Mouse (Mus musculus) G1E-ER4 (cell line): Measurements from ENCODE around the gene Map3k12. TPM values are rescaled to one million over a fixed set of nuclear protein-coding genes. Genes with fewer than 3 reads are reported as not detected.

ENCODE experiments used
- GATA1 ChIP-seq: IDR thresholded peaks from one replicate; pipeline ENCODE4 v1.8.0; 2012; ENCODE audit warnings: low read length, inconsistent platforms
- polyA plus RNA-seq: library from polyadenylated mRNA; stranded (reverse); fragments of >175 nt; gene quantifications from 2 replicates; pipeline ENCODE4 v1.2.3, GENCODE M21; 2012

Map3k12 gene
- 1.2 and 1.3 TPM in 2 replicates for polyA plus RNA-seq

DNA sequence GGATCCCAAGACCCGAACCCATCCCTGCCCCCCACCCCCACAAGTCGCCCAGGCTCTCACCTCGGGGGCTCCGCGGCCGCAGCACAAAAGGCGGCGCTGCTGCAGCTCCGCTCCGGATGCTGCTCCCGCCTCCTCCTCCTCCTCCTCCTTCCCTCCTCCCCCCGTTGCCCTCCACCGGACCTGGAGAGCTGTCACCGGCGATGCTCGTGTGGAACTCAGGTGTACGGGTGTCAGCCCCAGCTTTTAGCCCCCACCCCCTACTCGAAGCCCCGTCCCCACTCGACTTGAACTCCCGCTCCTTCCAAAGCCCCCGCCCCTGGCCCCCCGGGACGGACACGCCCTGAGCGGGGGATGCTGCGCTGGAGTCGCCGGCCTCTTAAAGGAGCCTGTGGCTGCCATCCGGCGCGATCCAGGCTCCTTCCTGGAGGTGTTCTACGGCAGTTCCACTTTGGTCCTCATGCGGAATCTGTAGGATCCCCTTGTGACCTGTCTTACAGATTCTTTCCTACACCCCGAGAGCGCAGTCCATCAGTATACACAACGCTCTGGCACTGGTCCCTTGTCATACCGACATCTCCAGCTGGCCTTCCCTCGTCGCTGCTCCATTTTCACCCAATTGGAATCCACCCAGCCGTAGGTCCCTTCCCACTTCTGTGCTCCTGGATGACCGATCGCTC lies at the start of gene Map3k12:
Map3k12 (minus strand) TSS at position 337 of the 677 bp plus-strand sequence.
- TF ChIP-seq GATA1: no peak

DNA sequence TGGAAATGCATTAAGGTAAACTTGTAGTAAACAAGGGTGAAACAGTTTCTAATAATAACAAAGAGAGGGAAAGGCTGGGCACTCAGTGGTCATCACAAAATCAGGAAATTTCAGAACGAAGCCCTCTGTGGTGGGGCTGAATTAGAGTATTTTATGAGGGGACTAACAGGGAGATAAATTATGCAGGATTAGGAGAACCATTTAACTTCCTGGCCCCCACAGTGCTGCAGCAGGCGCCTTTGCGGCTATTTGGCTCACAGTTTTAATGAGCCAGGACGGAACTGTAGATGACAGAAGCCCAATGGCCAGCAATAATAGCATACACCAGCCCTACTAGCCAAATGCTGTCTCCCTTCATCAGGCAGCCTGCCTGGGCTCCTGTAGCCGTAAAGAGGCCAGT lies 46.8 kb upstream of the Map3k12 start:
- no peak for TF ChIP-seq GATA1

DNA sequence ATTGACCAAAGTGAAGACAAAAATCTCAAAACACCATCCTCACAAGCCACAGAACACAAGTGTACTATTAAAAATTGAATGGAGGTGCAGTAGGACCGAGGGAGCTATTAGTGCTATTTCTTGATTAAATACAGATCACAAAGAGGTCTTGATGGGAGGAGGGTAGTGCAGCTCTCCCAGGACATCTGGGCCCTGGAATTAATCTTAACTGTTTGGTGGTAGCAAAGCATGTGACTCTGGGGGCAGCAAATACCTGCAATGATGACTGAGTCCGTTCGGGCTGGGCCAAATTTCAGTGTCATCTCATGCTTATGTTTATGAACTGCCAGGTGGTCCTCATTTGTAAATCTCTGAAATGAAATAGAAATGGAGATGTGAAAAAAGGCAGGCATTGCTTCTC lies 46.2 kb upstream of the Map3k12 start:
- no peak for TF ChIP-seq GATA1

DNA sequence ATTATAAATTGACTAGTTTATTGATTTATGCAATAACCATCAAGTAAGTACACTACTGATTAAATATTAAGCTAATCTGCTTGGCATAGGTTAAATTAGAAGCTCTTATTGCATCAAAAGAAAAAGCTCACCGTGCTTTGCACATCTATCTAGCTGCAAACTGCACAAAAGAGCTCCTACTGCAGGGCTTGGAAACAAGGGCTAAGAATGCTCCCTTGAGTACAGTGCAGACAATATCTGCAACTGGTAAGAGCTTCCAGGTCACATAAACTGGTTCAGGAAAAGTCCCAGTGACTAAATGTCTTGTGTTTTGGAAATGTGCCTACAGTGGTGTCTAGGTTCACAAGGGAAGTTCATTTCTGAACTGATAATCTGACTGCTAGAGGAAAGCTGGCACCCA lies 45.6 kb upstream of the Map3k12 start:
- no peak for TF ChIP-seq GATA1

DNA sequence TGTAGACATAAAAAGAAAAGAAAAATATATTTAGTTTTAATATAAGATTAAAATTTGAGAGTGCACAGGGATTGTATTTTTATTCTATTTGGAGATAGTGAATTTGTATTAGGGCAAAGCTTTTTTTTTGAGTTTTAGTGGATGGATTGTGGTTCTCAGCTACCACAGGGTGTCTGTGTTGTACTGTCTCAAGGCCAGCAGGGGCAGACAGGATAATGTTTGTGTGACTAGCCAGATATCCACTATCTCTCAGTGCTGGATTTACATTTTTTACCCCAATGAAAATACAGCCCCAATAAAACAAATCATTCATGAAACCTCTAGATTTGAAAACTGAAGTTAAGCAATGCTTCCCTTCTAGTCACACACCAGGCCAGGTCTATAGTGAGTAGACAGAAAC lies 40.7 kb upstream of the Map3k12 start:
- TF ChIP-seq GATA1: no peak

DNA sequence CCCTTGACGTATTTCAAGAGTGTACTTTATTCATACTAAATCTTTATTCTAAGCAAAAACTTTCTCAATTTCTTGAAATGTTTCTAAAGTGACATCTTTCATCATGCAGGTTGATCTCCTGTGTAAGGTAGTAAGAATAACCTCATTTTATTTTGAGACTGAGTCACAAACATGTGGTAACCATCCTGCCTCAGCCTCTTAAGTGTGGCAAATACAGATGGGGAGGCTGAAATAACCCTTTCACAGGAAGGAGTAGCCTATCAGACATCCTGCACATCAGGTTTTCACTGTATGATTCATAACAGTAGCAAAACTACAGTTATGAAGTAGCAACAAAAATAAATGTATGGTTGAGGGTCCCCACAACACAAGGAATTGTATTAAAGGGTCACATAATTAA lies 38.7 kb upstream of the Map3k12 start:
- TF ChIP-seq GATA1: no peak

DNA sequence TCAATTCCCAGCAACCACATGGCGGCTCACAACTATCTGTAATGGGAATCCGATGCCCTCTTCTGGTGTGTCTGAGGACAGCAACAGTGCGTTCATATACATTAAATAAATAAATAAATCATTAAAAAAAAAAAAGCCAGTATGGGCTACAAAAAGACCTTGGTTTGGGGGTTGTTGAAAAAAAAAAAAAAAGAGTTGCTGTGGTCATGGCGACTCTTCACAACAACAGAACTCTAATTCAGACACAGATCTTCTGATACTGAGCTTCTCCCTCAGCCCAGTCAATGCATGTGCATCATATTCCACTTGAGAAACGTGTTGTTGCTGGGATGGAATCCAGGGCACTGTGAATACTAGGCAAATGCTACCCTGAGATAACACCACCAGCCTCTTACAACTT lies 35.7 kb upstream of the Map3k12 start:
- no peak for TF ChIP-seq GATA1

DNA sequence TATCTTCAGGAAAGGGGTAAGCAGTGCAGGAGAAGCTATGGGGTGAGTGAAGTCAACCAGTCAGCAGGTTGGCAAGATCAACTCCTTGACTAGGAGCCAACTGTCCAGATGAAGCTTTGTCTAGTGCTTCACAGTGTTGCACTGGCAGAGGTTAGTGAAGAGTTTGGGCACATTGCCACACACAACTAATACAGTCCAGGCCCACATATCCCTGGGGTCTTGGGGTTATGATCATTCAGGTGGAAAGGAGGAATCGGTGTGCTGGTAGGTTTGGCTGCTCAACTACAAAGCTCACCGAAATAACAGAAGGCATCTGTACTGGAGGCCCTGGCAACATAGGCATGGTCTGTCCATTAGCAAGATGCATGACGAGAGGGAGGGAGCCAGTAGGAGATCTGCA lies 30.6 kb upstream of the Map3k12 start:
- TF ChIP-seq GATA1: no peak

DNA sequence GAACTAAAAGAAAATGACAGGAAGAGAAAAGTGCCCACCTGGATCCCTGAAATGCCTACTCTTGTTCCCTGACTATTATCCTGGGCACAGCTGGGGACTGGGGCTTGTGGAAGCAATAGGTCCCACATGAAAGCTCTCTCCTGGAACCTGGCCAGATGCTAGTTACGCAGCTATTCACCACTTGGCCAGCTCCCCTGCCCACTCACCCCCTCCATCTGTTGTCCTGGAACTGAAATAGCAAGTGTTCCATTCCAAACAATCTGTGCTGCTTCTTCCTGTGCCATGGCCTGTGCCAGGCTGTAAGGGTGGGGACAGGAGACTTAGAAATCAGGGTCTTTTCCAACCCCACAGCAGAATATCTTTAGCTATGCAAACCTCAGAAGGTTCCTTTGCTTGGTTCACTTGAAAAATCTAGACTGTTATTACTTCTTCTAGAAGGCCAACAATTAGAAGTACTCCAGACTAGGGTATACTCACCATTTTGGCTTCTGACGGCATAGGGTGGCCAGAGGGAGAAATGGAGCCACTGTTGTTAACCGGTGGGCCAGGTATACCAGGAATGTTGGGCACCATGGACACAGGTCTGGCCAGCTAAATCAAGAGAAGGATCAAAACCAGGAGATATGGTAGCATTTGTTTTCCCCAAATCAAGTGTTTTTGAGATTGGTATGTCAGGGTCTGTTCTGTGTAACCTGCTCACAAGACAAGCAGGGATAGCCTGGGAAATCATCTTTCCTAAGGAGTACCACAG lies 30.0 kb upstream of the Map3k12 start:
- TF ChIP-seq GATA1: no peak

DNA sequence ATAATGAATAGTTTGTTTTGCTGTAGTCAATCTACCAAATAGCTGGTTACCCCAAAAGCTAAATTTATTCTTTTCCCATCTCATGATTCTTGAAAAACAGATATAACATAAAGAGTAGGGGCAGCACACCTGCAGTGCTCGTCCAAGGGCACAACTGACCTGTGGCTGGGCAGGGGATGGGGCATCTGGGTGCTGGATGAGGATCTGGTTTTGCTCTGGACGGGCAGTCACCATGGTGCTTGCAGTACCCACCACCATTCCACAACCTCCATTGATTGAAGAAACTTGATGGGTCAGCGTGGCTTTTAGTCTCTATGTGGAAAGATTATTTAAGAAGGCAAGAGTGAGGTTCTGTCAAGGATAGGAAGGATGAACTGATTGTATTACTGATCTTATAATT lies 29.4 kb upstream of the Map3k12 start:
- TF ChIP-seq GATA1: no peak

DNA sequence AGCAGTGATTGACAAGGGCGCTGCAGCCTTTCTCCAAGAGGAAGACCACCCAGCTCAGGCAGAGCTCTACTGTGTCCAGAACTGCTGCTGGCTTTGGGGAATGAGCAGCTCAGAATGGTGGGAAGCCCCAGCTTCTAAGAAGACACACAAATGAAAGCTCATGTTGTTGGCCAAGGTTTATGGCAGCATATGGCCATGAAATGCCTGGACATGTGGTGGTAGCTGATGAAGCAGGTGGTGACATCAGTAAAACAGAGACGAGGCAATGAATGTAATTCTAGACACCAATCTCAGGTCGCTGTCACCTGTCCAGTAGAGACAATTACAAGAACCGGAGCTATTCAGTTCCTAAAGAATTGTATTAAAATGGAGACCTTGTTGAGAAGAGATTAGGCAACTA lies 27.9 kb upstream of the Map3k12 start:
- TF ChIP-seq GATA1: no peak

DNA sequence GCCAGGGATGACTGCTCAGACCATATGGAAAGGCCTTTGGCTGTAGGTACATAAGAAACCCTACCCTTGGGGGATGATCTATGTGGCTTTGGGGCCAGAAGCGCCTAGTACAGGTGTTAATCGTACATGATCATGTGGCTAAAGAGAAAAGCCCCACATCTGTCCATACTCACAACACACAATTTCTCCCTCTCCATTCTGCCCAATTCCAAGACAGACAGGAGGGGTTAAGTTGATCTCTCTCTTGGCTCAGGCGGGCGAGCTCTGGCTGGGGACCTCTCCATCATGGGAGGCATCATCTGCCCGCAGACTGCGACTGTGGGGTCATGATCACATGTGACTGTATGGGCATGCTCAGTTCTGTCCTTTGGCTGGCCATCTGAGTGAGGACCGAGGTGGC lies 17.1 kb upstream of the Map3k12 start:
- TF ChIP-seq GATA1: no peak

DNA sequence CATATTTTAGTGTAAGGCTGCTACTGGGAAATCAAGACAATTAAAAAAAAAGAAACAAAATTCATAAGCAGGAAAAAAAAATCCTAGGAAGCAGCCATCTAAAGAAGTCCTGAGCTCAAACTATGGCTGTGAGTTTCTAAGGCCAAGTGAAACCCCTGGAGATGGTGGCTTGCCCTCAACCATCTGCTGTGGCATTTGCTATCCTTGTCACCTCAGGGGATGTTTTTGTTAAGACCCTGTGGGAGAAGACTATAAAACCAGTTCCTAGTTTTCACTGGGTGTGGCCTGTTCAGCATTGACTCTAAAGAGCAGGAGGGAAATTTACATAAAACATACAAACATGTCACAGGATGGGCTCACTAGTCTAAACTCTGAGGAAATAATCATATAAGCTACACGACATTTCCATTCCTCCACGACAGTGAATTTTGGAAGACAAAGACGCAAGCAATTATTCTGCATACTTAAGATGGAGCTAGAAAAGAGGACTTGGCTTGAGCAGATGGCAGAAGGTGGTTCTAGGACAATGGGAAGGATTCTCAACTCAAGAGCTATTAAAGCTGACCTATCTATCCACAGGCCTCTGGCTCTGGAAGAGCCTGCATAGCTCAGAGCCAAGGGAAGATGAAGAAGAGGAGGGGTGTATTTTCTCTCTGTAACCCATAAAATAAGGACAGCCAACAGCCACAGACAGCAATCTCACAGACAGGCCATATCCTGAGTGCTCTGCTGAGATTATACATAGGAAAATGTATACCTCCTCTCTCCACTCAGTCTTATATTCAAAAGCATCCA lies 15.4 kb upstream of the Map3k12 start:
- no peak for TF ChIP-seq GATA1

DNA sequence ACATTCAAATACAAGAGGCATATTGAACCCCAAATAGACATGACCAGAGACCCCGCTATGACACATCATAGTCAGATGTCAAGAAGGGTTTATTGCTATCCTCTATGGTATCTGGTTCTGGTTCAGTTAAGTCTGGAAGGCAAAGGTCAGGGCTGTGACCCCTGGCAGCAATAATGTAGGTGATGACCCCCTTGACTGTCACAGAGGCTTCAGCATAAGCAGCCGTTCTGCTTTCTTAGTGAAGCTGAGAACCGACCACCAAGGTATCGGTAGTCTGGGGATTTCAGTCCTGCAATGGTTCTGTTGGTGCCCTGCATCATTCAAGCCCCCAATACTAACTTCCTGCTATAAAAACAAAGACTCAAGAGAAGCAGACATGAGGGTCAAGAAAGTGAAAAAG lies 14.7 kb upstream of the Map3k12 start:
- TF ChIP-seq GATA1: no peak

DNA sequence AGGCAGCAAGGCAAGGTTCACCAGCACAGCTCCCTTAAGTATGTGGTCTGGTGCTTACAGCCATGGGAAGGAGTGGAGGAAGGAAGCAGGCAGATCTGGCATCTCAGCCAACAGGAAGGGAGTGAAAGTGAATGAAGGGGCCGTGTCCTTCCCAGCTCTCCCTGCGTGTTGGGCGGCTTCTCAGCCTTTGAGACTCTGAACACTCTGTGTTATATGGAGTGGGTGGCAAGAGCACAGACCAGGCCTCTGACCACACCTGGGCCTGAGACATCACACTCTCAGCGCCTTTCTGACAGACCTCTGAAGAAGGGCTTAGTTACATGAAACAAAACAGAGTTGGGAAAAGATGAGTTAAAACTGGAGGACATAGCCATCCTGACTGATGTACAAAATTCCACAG lies 13.7 kb upstream of the Map3k12 start:
- no peak for TF ChIP-seq GATA1

DNA sequence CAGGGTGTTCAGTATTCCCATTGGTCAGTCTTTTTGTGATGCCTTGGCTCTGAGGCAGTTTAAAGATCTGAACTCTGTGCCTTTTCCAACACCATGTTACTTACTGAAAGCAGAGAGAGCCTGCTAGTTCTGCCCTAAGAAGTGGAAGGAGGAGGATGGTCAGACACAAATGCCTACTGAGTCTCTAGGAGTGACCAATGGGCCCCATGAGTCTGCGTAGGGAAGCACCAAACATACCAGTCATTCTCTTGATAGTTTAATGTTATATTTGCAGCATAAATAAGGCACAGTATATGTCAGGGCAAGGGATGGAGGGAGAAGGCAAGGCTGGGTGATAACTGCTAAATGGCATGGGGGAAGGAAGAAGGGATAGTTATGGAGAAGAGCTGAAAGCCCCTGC lies 11.5 kb upstream of the Map3k12 start:
- TF ChIP-seq GATA1: no peak

DNA sequence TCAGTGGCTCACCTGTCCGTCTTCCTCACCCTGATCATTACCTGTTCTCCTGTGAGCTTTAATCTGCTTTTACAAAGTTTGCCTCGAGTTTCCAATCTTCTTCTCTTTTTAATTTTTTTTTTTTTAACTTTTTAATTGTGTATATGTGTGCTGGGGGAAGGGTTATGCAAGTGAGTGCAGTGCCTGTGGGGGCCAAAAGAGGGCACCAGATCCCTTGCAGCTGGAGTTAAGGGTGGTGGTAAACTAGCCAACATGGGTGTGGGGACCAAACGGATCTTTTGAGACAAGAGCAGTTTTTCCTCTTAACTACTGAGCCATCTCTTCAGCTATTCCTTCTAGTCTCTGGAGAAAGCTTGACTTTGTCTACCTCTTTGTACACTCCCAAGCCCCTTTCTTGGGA lies 11.1 kb upstream of the Map3k12 start:
- no peak for TF ChIP-seq GATA1
